Mouse (Mus musculus) gastrocnemius, adult 18-20 months (tissue): ENCODE data around the gene Mxd1. TPM values are rescaled to one million over a fixed set of nuclear protein-coding genes. Genes with fewer than 3 reads are reported as not detected.

Source experiments
- DNase-seq: peaks from one replicate; pipeline ENCODE4 v3.0.0; 2021; ENCODE audit warnings: low spot score
- total RNA-seq, 2 experiments: library from RNA; stranded (reverse); gene quantifications; 2 replicates each; pipeline ENCODE4 v1.2.3; 2021

The Mxd1 gene
- total RNA-seq, 2 experiments from 2014 or later = 2.6 TPM

DNA sequence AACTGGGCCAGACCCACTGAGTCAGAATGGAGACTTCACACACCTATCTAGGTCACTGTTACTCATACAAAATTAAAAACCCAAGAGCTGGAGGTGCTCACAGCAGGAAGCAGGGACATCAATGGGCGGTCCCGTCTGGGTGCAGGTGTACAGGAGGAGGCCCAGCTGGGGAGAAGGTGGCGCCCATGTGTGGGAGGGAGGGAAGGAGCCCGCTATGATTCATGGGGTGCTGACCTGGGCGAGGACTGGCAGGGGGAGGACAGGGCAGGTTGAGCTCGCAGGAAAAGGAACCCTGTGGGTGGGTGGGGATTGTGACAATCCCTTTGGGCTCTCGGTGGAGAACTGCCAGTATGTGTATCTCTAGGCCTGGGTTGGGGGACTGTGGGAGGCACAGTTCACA is 63.7 kb downstream of the Mxd1 start:
- no peak for DNase-seq

DNA sequence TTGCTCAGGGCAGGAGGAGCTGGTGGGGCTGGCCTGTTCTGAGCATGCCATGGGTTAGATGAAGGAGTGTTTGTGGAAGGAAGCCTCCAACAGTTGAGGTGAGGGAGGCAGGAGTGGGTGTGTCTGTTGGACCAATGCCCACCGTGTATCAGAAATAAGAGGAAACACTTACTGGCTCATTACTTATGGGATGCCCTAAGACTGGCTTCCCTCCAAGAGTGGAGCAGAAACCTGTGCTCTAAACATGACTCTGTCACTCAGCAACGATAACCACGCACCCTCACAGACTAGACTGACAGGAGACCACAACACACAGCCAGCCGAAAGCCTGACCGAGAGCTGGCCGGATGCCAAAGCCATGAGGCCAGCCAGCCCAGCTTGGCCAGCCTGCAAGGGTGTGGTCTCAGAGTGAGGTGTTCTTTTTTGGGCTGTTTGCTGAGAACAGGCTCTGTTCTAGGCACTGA is 69.0 kb downstream of the Mxd1 start:
- peak; percentile 41 for DNase-seq

DNA sequence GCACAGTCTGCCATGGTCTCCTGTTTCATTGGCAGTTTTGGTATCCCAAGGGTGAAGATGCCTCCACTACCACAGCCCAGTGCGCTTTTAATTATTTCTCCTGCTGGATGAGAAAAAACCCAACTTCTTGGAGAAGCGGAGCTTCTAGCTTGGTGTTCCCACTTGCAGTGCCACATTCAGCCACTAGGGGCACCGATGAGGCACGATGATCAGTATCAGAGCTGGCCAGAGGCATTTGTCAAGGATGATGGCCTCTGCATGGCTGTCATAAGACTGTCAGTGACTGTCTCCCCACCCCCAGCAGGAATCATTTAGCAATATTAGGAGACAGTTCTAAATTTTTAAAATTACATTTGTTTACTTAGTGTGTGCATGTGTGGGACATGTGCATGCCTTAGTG is 69.8 kb downstream of the Mxd1 start:
- DNase-seq = peak; percentile 84

DNA sequence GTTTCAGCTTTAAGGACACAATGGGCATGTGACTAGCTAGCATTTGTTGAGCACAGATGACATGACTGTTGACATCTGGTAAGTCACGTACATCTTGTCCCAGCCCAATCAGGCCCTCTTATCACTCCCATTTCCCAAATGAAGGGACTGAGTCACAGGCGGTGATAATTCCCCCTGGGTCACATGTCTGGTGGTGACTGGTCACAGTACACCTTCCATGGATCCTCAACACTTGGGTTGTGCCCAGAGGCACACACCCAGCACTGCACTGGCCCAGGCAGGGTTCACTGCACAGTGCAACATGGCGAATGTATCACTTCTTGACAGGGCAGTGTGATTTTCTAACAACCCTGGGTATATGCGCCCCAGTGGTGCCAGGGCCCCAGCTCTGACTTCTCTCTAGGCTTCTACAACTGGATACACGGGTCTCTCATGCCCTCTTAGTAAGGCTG is 70.2 kb downstream of the Mxd1 start:
- no peak for DNase-seq

Other genes starting within 250 kb of the Mxd1 start
- not detected for gene Gm44790, start 242.5 kb downstream of the Mxd1 start, total RNA-seq
- gene C87436, start 230.8 kb downstream of the Mxd1 start, total RNA-seq = 1 to 10 TPM; 9.2 to 10.0 TPM
- gene Pcbp1, start 142.8 kb downstream of the Mxd1 start, total RNA-seq = 100 to 1,000 TPM; 114 to 128 TPM
- gene Asprv1, start 41.0 kb downstream of the Mxd1 start, total RNA-seq = not detected
- gene Snrnp27, start 15.4 kb upstream of the Mxd1 start, total RNA-seq = 10 to 100 TPM; 77.6 to 78.6 TPM
- 1 to 10 TPM; 1.9 to 2.2 TPM for gene Gmcl1, start 64.2 kb upstream of the Mxd1 start, total RNA-seq
- gene Anxa4, start 124.4 kb upstream of the Mxd1 start, total RNA-seq = 10 to 100 TPM; 14.6 to 28.1 TPM
- gene Aak1, start 180.4 kb upstream of the Mxd1 start, total RNA-seq = 10 to 100 TPM; 30.5 to 46.5 TPM